Mouse (Mus musculus) E14TG2a.4 (cell line): ENCODE measurements around the gene Tiam2.

Experiments used
- H3K27me3 ChIP-seq: 2 replicates; pipeline ENCODE4 v1.6.1; 2014; ENCODE audit warnings: low read length, control low read depth; ENCODE audit not compliant: insufficient read depth
- H3K36me3 ChIP-seq: 2 replicates; pipeline ENCODE4 v1.6.1; 2014; ENCODE audit warnings: low read length, control low read depth; ENCODE audit not compliant: insufficient read depth
- H3K4me1 ChIP-seq: replicated peaks from 2 replicates; pipeline ENCODE4 v1.6.1; 2014; ENCODE audit warnings: low read depth, low read length, control low read depth
- H3K4me3 ChIP-seq: replicated peaks from 2 replicates; pipeline ENCODE4 v1.5.1; 2014; ENCODE audit warnings: mild to moderate bottlenecking, low read length
- H3K9me3 ChIP-seq: 2 replicates; pipeline ENCODE4 v1.6.1; 2014; ENCODE audit warnings: low read length, control low read depth
- CTCF ChIP-seq: conservative IDR thresholded peaks from 2 replicates; pipeline ENCODE4 v1.5.1; 2014; ENCODE audit warnings: low read length
- NANOG ChIP-seq: IDR thresholded peaks from 2 replicates; pipeline ENCODE4 v1.6.1; 2014; ENCODE audit warnings: borderline replicate concordance, low read length, mixed read lengths
- POU5F1 ChIP-seq: IDR thresholded peaks from 2 replicates; pipeline ENCODE4 v1.6.1; 2014; ENCODE audit warnings: low read length, borderline replicate concordance

Gene Tiam2

DNA sequence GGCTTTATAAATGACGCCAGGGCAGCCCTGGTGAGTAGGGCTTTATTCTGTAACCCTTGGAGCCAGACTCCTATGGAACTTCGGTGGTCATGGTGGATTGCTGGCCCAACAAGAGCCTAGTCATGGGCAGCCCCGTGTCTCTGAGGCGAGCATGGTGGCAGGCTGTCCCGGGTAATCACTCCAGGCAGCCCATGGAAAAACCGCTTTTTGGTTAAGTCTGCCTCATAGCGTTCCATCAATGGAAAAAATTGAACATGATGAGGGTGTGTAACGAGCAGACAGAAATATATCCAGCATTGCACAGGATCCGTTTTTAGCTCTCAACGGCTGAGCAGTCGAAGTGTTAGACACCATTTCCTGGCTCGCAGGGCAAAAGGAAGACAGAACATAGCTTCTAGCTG lies 70.5 kb downstream of the Tiam2 start:
- TF ChIP-seq CTCF, result no peak
- no peak for TF ChIP-seq NANOG
- TF ChIP-seq POU5F1, result no peak
- H3K27me3 ChIP-seq, result no peaks in the 10 kb centered on the region
- peaks cover 10% of the 10 kb centered on the region for H3K4me1 ChIP-seq
- no peaks in the 10 kb centered on the region for H3K36me3 ChIP-seq
- H3K4me3 ChIP-seq, result no peak overlapping the region
- no peaks in the 10 kb centered on the region for H3K9me3 ChIP-seq

DNA sequence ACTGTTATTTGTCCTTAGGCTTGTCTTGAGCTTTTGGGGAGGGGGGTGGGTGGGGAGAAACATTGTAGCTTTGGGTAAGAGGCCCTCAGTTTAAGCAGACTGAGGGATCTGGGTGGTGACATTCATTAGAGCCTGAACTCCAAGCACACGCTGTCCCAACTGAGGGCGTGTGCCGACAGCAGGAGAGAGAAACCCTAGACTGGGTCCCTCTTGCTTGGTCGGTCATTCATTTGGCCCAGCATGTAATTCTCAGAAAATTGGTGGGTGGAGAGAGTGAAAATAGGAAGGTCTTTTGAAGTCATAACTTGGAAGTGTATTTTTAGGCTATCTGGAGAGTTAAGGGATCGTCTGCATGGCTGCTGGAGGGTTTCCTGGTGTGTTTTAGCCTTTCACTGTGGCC lies 71.5 kb downstream of the Tiam2 start:
- Histone ChIP-seq H3K4me1 (peaks cover 10% of the 10 kb centered on the region), H3K4me3 (no peak overlapping the region), H3K36me3 (no peaks in the 10 kb centered on the region), H3K9me3 (no peaks in the 10 kb centered on the region), H3K27me3 (no peaks in the 10 kb centered on the region)
- TF ChIP-seq NANOG (no peak), POU5F1 (no peak), CTCF (no peak)

DNA sequence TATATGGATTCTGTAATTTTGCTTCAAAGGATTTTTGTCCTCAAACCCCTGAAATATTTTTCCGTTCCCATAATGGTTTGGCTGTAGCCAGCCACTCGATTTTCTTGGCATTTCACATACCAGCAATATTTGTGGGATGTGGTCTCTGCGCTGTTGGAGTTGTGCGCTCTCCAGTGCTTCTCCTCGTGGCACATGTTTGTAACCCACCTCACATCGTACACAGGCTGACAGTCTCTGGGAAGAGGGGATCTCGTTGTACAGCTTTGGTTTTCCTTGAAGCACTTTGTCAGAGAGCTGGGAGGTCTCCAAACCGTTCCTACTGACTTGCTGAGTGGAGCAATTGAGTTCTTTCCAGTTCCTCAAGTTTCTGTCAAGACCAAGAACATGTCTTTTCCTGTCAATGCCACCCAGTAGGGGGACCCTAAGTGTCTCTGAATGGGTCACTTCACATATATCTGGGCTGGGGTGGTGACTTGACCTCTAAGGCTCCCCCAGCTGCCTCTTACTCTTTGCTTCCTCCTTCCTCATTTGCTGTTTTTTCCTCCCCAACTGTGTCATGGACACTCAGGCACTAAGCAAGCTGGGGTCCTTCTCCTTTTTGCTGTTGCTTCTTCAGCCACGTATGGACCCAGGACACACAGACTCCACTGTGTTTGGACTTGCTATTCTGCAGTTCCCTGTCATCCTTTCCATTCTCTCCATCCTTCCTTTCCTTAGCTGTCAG lies 79.1 kb downstream of the Tiam2 start:
- Histone ChIP-seq H3K4me1 (peaks cover 23% of the 10 kb centered on the region), H3K4me3 (no peak overlapping the region), H3K27me3 (peaks cover 2% of the 10 kb centered on the region; the same call in 1 of the 2 replicates), H3K36me3 (no peaks in the 10 kb centered on the region), H3K9me3 (no peaks in the 10 kb centered on the region)
- TF ChIP-seq CTCF (no peak), NANOG (no peak), POU5F1 (no peak)

DNA sequence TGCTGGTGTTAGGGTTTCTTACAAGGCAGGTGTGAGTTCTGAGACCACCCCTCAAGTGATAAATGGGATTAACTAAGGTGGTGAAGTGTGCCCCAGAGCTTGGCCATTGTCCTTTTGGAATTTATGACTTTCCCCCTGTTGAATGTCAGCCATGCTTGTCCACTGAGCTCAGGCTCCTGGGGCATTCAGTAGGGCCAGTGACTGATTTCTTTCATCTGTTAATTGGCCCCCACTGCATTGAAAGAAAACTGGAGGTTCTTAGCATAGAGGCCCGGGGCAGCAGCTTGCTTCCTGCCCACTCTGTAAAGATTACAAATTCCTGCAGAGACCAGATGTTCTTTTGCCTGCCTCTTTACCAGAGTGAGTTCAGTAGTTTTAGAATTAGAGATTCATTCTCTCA lies 80.7 kb downstream of the Tiam2 start:
- Histone ChIP-seq H3K4me1 (peaks cover 21% of the 10 kb centered on the region), H3K27me3 (peaks cover 2% of the 10 kb centered on the region; the same call in 1 of the 2 replicates), H3K9me3 (no peaks in the 10 kb centered on the region), H3K36me3 (no peaks in the 10 kb centered on the region), H3K4me3 (no peak overlapping the region)
- TF ChIP-seq NANOG (no peak), CTCF (no peak), POU5F1 (no peak)

DNA sequence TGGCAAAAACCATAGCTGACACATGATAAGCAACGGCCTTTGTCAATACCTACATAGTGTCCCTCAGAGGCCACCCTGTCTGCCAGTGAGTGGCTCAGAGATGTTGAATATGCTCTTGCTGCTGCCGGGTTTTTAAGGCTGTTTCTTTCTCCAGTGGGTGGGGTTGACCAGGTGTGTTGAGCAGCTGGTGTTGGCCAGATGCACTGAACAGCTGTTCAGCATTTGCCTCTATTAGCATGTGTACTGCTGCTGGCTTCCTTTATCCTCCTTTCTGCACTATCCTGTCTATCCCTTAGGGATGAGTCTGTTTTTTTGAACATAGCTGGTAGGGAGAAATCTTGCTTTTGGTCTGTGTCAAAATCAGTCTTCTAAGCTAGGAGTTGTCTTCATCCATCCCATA lies 83.9 kb downstream of the Tiam2 start:
- H3K4me3 ChIP-seq, result no peak overlapping the region
- peaks cover 30% of the 10 kb centered on the region for H3K27me3 ChIP-seq
- H3K9me3 ChIP-seq, result no peaks in the 10 kb centered on the region
- TF ChIP-seq POU5F1, result no peak
- no peak for TF ChIP-seq NANOG
- no peak for TF ChIP-seq CTCF
- H3K36me3 ChIP-seq, result no peaks in the 10 kb centered on the region
- peaks cover 34% of the 10 kb centered on the region for H3K4me1 ChIP-seq

DNA sequence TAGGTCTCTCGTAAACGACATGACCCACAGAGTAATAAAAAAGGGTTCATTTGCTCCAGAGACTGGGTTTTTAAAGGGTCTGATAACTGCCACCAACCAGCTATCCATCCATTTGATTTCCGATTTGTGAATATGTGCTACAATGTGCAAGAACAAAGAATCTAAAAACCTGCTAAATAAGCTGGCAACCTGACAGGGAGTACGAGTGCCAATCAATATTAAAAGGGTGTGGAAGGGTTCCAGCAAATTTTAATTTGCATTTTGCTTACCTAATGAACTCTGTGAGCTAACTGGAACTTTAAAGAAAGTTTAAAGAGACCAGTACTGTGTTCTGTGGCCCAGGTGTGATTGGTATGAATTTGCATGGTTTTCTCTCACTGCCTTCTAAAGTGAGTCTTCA lies 86.4 kb downstream of the Tiam2 start:
- H3K9me3 ChIP-seq, result no peaks in the 10 kb centered on the region
- peaks cover 37% of the 10 kb centered on the region for H3K27me3 ChIP-seq
- H3K36me3 ChIP-seq, result no peaks in the 10 kb centered on the region
- H3K4me1 ChIP-seq, result peaks cover 25% of the 10 kb centered on the region
- no peak for TF ChIP-seq POU5F1
- no peak for TF ChIP-seq CTCF
- no peak for TF ChIP-seq NANOG
- H3K4me3 ChIP-seq, result no peak overlapping the region

DNA sequence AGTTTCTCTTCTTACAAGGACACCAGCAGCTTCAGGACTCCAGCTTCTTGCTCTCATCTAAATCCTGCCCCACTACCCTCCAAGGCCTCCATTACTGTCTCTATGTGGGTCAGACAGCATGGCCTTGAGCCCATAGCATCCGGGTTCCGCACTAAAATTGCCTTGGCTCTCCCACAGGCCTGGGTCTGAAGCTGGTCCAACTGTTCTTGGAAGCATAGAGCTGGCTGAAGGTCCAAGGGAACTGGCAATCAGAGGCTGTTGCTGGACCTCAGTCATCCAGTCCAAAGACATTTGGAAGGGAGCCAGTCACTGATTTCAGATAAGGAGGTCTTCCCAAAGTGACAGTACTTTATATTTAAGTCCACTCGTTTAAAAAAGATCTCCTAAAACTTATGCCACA lies 89.2 kb downstream of the Tiam2 start:
- no peak overlapping the region for H3K4me3 ChIP-seq

DNA sequence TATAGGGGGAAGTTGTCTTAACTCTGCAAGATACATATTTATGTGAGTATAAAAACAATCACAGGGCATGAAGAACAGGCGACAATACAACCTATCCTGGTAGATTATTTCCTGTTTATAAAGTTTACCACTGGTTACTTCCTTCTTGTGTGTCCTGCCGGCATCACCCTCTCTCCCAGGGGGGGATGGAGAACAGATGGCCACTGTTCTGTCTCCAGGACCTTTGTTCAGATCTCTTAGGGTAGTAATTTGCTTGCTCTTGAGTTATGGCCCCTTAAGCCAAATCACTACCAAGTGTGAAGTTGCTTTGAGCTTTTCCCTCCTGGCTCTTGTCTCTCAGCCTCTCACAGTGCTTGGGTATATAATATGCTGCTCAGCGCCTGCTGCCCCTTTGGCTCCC lies 90.0 kb downstream of the Tiam2 start:
- no peak for TF ChIP-seq NANOG
- TF ChIP-seq POU5F1, result no peak
- no peaks in the 10 kb centered on the region for H3K36me3 ChIP-seq
- no peaks in the 10 kb centered on the region for H3K9me3 ChIP-seq
- peaks cover 48% of the 10 kb centered on the region for H3K27me3 ChIP-seq
- H3K4me1 ChIP-seq, result peaks cover 18% of the 10 kb centered on the region
- no peak overlapping the region for H3K4me3 ChIP-seq

More for the DNA sequence above, 89.2 kb downstream of the Tiam2 start:
- Histone ChIP-seq H3K4me1 (peaks cover 21% of the 10 kb centered on the region), H3K36me3 (no peaks in the 10 kb centered on the region), H3K9me3 (no peaks in the 10 kb centered on the region), H3K27me3 (peaks cover 47% of the 10 kb centered on the region)
- TF ChIP-seq POU5F1, result no peak
- no peak for TF ChIP-seq NANOG
- TF ChIP-seq CTCF, result no peak
